Mouse (Mus musculus): Measurements from ENCODE around the gene Gtpbp10. TPM values are rescaled to one million over a fixed set of nuclear protein-coding genes. Genes with fewer than 3 reads are reported as not detected.

Gene Gtpbp10
- total RNA-seq, 2 experiments from 2014 or later, result 9.0 to 9.4 TPM

DNA sequence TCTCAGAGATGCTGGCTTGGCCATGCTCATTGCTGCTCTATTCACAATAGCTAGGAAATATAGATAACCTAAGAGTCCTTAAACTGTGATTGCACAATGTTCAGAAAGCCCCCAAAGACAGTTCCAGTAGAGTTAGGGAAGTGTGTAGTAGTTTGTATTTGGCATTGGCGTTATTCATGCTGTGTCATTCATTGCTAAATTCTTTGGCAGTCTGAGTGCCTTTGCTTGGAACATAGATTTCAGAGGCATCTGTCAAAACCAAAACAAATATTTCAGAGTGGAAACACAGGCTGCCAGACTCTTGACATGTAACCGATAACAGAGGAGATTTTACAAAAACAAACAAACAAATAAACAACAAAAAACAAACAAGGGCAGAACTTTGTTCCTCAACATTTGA, 57.8 kb downstream of the Gtpbp10 start:
- DNase-seq (ENCODE audit: low spot score in 2 of 2), result no peak

DNA sequence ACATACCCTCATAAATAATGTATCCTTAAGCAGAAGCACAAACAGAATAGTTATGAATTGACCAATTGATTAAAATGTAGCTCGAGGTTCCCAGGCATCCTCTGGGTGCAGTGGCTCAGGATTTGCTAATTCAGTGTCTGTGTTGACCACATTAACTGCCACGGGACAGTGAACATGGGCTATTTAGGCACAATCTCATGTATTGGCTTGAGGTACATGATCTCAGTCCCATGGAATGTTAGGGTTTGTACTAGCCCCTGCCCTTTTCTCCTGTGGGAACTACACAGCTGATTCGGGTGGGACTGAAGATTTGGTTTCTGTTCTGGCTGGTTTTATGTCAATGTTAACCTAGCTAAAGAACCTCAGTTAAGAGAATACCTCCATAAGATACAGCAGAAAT, 62.9 kb downstream of the Gtpbp10 start:
- no peak for DNase-seq (ENCODE audit: low spot score in 2 of 2)

DNA sequence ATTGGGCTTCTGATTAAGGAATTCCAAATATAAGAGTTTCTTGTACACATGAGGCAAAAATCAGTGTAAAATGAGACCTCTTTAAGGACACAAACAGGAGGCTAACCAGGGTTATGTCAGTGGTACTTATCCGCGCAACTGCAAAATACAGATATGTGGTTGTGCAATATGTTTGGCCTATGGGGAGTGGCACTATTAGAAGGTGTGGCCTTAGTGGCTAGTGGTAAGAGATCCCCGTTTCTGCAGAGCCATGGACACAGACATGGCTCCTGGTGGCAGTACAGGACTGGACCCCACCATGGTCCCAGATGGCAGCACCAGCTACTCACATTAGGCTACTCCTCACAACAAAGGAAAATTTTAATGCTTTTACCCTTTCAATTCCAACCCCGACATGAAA, 64.3 kb downstream of the Gtpbp10 start:
- DNase-seq (ENCODE audit: low spot score in 2 of 2), result no peak

DNA sequence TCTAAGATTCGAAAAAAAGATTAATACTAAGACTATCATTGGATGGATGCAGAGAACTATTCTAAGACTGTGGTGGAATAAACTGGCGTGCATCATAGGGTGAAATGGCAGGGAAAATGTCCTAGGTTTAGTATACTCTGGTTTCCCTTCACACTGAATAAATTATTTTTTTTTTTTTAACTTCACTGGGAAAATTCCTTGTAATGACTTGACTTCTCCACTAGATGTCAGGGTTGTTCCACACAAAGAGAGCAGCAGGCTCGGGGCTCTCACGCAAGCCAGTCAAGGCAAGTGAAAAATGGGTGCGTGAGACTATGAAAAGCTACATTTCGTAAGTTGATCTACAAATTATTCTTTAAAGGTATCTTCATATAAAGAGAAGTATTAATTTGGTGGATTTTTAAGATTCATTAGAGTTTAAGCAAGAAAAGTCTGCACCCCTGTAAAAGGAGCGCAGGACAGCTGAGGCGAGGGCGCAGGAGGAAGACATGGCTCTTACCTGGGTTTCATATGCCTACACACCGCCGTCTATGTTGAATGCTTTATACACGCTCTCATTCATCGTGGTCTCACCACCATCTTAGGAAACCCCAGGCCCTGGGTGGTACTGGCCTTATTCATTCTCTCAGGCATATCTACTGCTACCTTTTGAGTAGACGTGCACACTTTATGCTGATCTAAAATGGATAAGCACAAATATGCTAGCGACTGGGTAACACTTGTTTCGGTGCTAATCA, 64.9 kb downstream of the Gtpbp10 start:
- DNase-seq (ENCODE audit: low spot score in 2 of 2), result no peak

DNA sequence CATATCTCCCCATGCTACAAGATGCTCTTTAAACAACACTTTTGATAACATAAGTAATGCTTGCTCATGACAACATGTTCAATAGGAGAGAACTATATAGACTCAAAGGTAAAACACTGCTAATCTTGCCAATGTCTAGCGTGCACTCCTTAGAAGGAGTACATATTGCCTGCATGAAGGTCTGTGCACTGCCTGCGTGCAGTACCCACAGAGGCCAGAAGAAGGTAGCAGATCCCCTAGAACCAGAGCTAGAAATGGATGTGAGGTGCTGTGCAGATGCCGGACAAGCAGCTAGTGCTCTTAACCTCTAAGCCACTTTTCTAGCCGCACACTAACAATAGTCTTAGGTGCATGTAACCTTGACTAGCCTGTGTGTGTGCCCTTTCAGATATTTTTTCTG, 67.2 kb downstream of the Gtpbp10 start:
- DNase-seq (ENCODE audit: low spot score in 2 of 2), result no peak

Other genes with a start within 250 kb of the Gtpbp10 start
- 10 to 100 TPM; 34.1 to 34.4 TPM for gene Cdk14, start 139.2 kb downstream of the Gtpbp10 start, total RNA-seq (2021)
- gene 1700015F17Rik, start 80.4 kb downstream of the Gtpbp10 start, total RNA-seq (2021), result not detected
- gene Cldn12, start 44.6 kb downstream of the Gtpbp10 start, total RNA-seq (2021), result 10 to 100 TPM; 12.2 to 12.4 TPM
- under 1 TPM in 1 of 2 experiments, not detected in 1; 0.22 TPM for gene Gm8773, start 14.3 kb upstream of the Gtpbp10 start, total RNA-seq (2021)
- gene Cfap69, start 104.7 kb upstream of the Gtpbp10 start, total RNA-seq (2021), result 1 to 10 TPM in 1 of 2 experiments, under 1 TPM in 1; 0.74 to 1.6 TPM
- gene Steap2, start 135.0 kb upstream of the Gtpbp10 start, total RNA-seq (2021), result 1 to 10 TPM; 2.5 to 2.7 TPM
- under 1 TPM; 0.76 to 0.80 TPM for gene Steap1, start 189.8 kb upstream of the Gtpbp10 start, total RNA-seq (2021)